Mouse (Mus musculus): Measurements from ENCODE around the gene Gm21820.
"Not testable (repeated sequence)": the region's sequence is repeated elsewhere in the genome, so short reads cannot be mapped to it uniquely, and the experiment has no call there.

Gene Gm21820

DNA sequence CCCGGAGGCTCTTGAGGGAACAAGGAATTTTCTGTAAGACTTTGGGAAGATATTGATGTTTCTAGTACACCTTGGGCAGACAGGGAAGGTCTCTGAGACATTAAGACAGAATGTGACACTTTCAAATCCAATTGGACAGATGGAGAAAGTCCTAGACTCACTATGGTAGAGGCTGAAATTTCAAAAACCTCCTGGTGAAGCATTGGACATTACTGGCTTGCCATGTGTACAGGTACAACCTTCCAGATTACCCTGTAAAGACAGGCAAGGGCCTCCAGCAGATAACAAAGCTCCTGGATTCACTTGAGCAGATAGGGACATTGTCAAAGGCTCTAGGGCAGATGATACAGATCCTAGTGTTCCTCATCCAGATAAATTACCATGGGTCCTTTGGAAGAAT, at the start of gene Gm21820:
Gm21820 (minus strand) TSS at position 101 of the 400 bp plus-strand sequence.
- DNase-seq (ENCODE audit: low spot score): not testable (repeated sequence)
